Mouse (Mus musculus): ENCODE measurements around the gene Iffo2. TPM values are rescaled to one million over a fixed set of nuclear protein-coding genes. Genes with fewer than 3 reads are reported as not detected.

Iffo2 gene
- polyA plus RNA-seq, 1 experiment from 2014 or later = 4.7 TPM

- H3K4me2 ChIP-seq (replicated peaks; ENCODE audit: low read depth, low read length) = no peak overlapping the region
- no peak overlapping the region for H3K27ac ChIP-seq (ENCODE audit: low read length)
- WGBS = 61% methylated on average over 11 of the region's 11 CpGs
- H3K27me3 ChIP-seq (replicated peaks; ENCODE audit: insufficient read depth, low read length) = no peaks in the 10 kb centered on the region
- peaks cover 6% of the 10 kb centered on the region; the same call in 1 of the 2 replicates for H3K36me3 ChIP-seq (ENCODE audit: insufficient read depth, low read length)
- no peaks in the 10 kb centered on the region for H3K9me3 ChIP-seq (ENCODE audit: low read length)
- TF ChIP-seq CTCF (IDR thresholded peaks at IDR 0.05) = no peak
- TF ChIP-seq EP300 (IDR thresholded peaks at IDR 0.05) = no peak
- no peaks in the 10 kb centered on the region for H3K4me1 ChIP-seq (ENCODE audit: insufficient read depth, low read depth, low read length)
- ATAC-seq (peak; percentile 40; the same call in 1 of the 2 replicates), DNase-seq (ENCODE audit: low spot score) (no peak)
- H3K9ac ChIP-seq (replicated peaks; ENCODE audit: low read depth) = no peak overlapping the region
- H3K4me3 ChIP-seq (ENCODE audit: low read depth, low read length) = no peak overlapping the region
Measured at GRCm38 (mm10) chr4:139650907-139651306, 120.6 kb downstream of the Iffo2 start.

GRCm38 (mm10) chr4:139653238-139653637 lies 122.9 kb downstream of the Iffo2 start, which contains the start of gene Tas1r2:
Tas1r2 (plus strand) TSS chr4:139653538.
- Histone ChIP-seq H3K27me3 (replicated peaks; ENCODE audit: insufficient read depth, low read length) (no peaks in the 10 kb centered on the region), H3K9ac (replicated peaks; ENCODE audit: low read depth) (no peak within 1 kb of the TSS), H3K4me1 (ENCODE audit: insufficient read depth, low read depth, low read length) (no peaks in the 10 kb centered on the region), H3K27ac (ENCODE audit: low read length) (no peak within 1 kb of the TSS), H3K4me2 (replicated peaks; ENCODE audit: low read depth, low read length) (no peak within 1 kb of the TSS), H3K9me3 (ENCODE audit: low read length) (no peaks in the 10 kb centered on the region), H3K4me3 (ENCODE audit: low read depth, low read length) (no peak within 1 kb of the TSS), H3K36me3 (ENCODE audit: insufficient read depth, low read length) (peaks cover 5% of the 10 kb centered on the region; the same call in 1 of the 2 replicates)
- 82% methylated on average over 8 of the region's 8 CpGs for WGBS
- no peak for TF ChIP-seq CTCF (IDR thresholded peaks at IDR 0.05)
- no peak for TF ChIP-seq EP300 (IDR thresholded peaks at IDR 0.05)
- ATAC-seq (no peak), DNase-seq (ENCODE audit: low spot score) (no peak)

- no peaks in the 10 kb centered on the region for H3K4me1 ChIP-seq (ENCODE audit: insufficient read depth, low read depth, low read length)
- H3K9me3 ChIP-seq (ENCODE audit: low read length) = no peaks in the 10 kb centered on the region
- H3K4me2 ChIP-seq (replicated peaks; ENCODE audit: low read depth, low read length) = no peak overlapping the region
- no peak for TF ChIP-seq EP300 (IDR thresholded peaks at IDR 0.05)
- no peak for TF ChIP-seq CTCF (IDR thresholded peaks at IDR 0.05)
- DNase-seq (ENCODE audit: low spot score) (no peak), ATAC-seq (no peak)
- H3K27me3 ChIP-seq (replicated peaks; ENCODE audit: insufficient read depth, low read length) = no peaks in the 10 kb centered on the region
- H3K27ac ChIP-seq (ENCODE audit: low read length) = no peak overlapping the region
- no peak overlapping the region for H3K9ac ChIP-seq (replicated peaks; ENCODE audit: low read depth)
- H3K4me3 ChIP-seq (ENCODE audit: low read depth, low read length) = no peak overlapping the region
- WGBS = 73% methylated on average over 14 of the region's 14 CpGs
- no peaks in the 10 kb centered on the region for H3K36me3 ChIP-seq (ENCODE audit: insufficient read depth, low read length)
Measured at GRCm38 (mm10) chr4:139661897-139662296, 131.5 kb downstream of the Iffo2 start.

GRCm38 (mm10) chr4:139667632-139668031 lies 137.3 kb downstream of the Iffo2 start:
- Histone ChIP-seq H3K4me1 (ENCODE audit: insufficient read depth, low read depth, low read length) (no peaks in the 10 kb centered on the region), H3K4me3 (ENCODE audit: low read depth, low read length) (no peak overlapping the region), H3K27me3 (replicated peaks; ENCODE audit: insufficient read depth, low read length) (no peaks in the 10 kb centered on the region), H3K9me3 (ENCODE audit: low read length) (no peaks in the 10 kb centered on the region), H3K4me2 (replicated peaks; ENCODE audit: low read depth, low read length) (no peak overlapping the region), H3K27ac (ENCODE audit: low read length) (no peak overlapping the region), H3K36me3 (ENCODE audit: insufficient read depth, low read length) (no peaks in the 10 kb centered on the region), H3K9ac (replicated peaks; ENCODE audit: low read depth) (no peak overlapping the region)
- no peak for ATAC-seq
- 53% methylated on average over 6 of the region's 6 CpGs for WGBS
- DNase-seq (ENCODE audit: low spot score) = no peak
- no peak for TF ChIP-seq EP300 (IDR thresholded peaks at IDR 0.05)

GRCm38 (mm10) chr4:139669847-139670246 lies 139.5 kb downstream of the Iffo2 start:
- no peak overlapping the region for H3K27ac ChIP-seq (ENCODE audit: low read length)
- 14% methylated on average over 6 of the region's 6 CpGs for WGBS
- H3K4me2 ChIP-seq (replicated peaks; ENCODE audit: low read depth, low read length) = no peak overlapping the region
- TF ChIP-seq CTCF (IDR thresholded peaks at IDR 0.05) (peak; percentile 95), EP300 (IDR thresholded peaks at IDR 0.05) (no peak)
- no peak overlapping the region for H3K4me3 ChIP-seq (ENCODE audit: low read depth, low read length)
- no peaks in the 10 kb centered on the region for H3K36me3 ChIP-seq (ENCODE audit: insufficient read depth, low read length)
- ATAC-seq (peak; percentile 59), DNase-seq (ENCODE audit: low spot score) (peak; percentile 48)
- H3K27me3 ChIP-seq (replicated peaks; ENCODE audit: insufficient read depth, low read length) = no peaks in the 10 kb centered on the region
- H3K4me1 ChIP-seq (ENCODE audit: insufficient read depth, low read depth, low read length) = no peaks in the 10 kb centered on the region
- H3K9me3 ChIP-seq (ENCODE audit: low read length) = no peaks in the 10 kb centered on the region
- H3K9ac ChIP-seq (replicated peaks; ENCODE audit: low read depth) = no peak overlapping the region

Small RNA genes within 50 kb of the gene (microRNA-seq; reads per million reads assigned to microRNA genes)
- gene Gm25571 (not detected), gene Mir7020 (not detected)

Other genes with a start within 250 kb of the Iffo2 start
- 14.4 and 17.4 TPM in 2 replicates for gene Pqlc2, start 219.8 kb upstream of the Iffo2 start, polyA plus RNA-seq (2015; fragmentation: Nextera tagmentation; extraction: Ambion mirVana)
- 60.0 and 61.4 TPM in 2 replicates for gene Akr7a5, start 219.8 kb upstream of the Iffo2 start, polyA plus RNA-seq (2015; fragmentation: Nextera tagmentation; extraction: Ambion mirVana)
- gene Mrto4, start 178.0 kb upstream of the Iffo2 start, polyA plus RNA-seq (2015; fragmentation: Nextera tagmentation; extraction: Ambion mirVana) = 34.5 and 36.1 TPM in 2 replicates
- 11.3 and 11.6 TPM in 2 replicates for gene Emc1, start 178.0 kb upstream of the Iffo2 start, polyA plus RNA-seq (2015; fragmentation: Nextera tagmentation; extraction: Ambion mirVana)
- 49.2 and 50.8 TPM in 2 replicates for gene Ubr4, start 177.9 kb upstream of the Iffo2 start, polyA plus RNA-seq (2015; fragmentation: Nextera tagmentation; extraction: Ambion mirVana)
- gene Gm21969, start 72.6 kb downstream of the Iffo2 start, polyA plus RNA-seq (2015; fragmentation: Nextera tagmentation; extraction: Ambion mirVana) = not detected in 2 replicates
- 13.4 and 19.7 TPM in 2 replicates for gene Aldh4a1, start 92.3 kb downstream of the Iffo2 start, polyA plus RNA-seq (2015; fragmentation: Nextera tagmentation; extraction: Ambion mirVana)
- not detected in 2 replicates for gene Tas1r2, start 123.0 kb downstream of the Iffo2 start, polyA plus RNA-seq (2015; fragmentation: Nextera tagmentation; extraction: Ambion mirVana)